Mouse (Mus musculus) B cell, adult 62 days (primary cell): ENCODE results near the gene Psmg1. TPM values are rescaled to one million over a fixed set of nuclear protein-coding genes. Genes with fewer than 3 reads are reported as not detected.

ENCODE experiments used
- total RNA-seq: library from RNA; stranded (reverse); gene quantifications from 4 replicates; pipeline ENCODE4 v1.2.4, GENCODE M21; 2023

The Psmg1 gene
- total RNA-seq = 13.3 to 17.3 TPM (median 15.0 TPM) in 4 replicates

GRCm38 (mm10) chr16:95990462-95991121, at the start of gene Psmg1:
TSS of gene Psmg1 (minus strand) at chr16:95990960.

Other genes with a start within 250 kb of the Psmg1 start
- 426 to 464 TPM (median 445 TPM) in 4 replicates for gene Brwd1, start 91.6 kb upstream of the Psmg1 start, total RNA-seq
- gene Hmgn1, start 136.8 kb upstream of the Psmg1 start, total RNA-seq = 225 to 251 TPM (median 237 TPM) in 4 replicates
- 6.9 to 9.5 TPM (median 8.2 TPM) in 4 replicates for gene Wrb, start 154.4 kb upstream of the Psmg1 start, total RNA-seq
- not detected in 4 replicates for gene Lca5l, start 201.3 kb upstream of the Psmg1 start, total RNA-seq
- gene Sh3bgr, start 209.5 kb upstream of the Psmg1 start, total RNA-seq = not detected in 4 replicates
- not detected in 4 replicates for gene B3galt5, start 244.8 kb upstream of the Psmg1 start, total RNA-seq